Mouse (Mus musculus): Measurements from ENCODE around the gene Tmem177. TPM values are rescaled to one million over a fixed set of nuclear protein-coding genes. Genes with fewer than 3 reads are reported as not detected.

The Tmem177 gene
- polyA plus RNA-seq, 1 experiment from 2014 or later = 4.2 TPM

- H3K27me3 ChIP-seq (ENCODE audit: control insufficient read depth, insufficient read depth, low read length) = no peaks in the 10 kb centered on the region
- H3K27ac ChIP-seq (replicated peaks) = no peak overlapping the region
These were observed 5.7 kb downstream of the Tmem177 start for GRCm38 (mm10) chr1:119907206-119907748.

GRCm38 (mm10) chr1:119903231-119903620 lies 9.8 kb downstream of the Tmem177 start:
- Histone ChIP-seq H3K27me3 (ENCODE audit: control insufficient read depth, insufficient read depth, low read length) (no peaks in the 10 kb centered on the region), H3K4me3 (ENCODE audit: low read depth, low read length) (no peak overlapping the region), H3K9ac (ENCODE audit: low read length) (no peak overlapping the region), H3K27ac (replicated peaks) (no peak overlapping the region), H3K4me2 (replicated peaks; ENCODE audit: low read depth) (no peak overlapping the region), H3K4me1 (replicated peaks; ENCODE audit: control insufficient read depth, insufficient read depth) (no peaks in the 10 kb centered on the region), H3K36me3 (ENCODE audit: control insufficient read depth, insufficient read depth, low read length) (no peaks in the 10 kb centered on the region), H3K9me3 (ENCODE audit: control insufficient read depth, low read length) (no peaks in the 10 kb centered on the region)
- 73% methylated on average over 6 of the region's 6 CpGs for WGBS
- ATAC-seq (ENCODE audit: low FRiP score, low TSS enrichment) = no peak
- TF ChIP-seq EP300 (optimal IDR thresholded peaks at IDR 0.05) (no peak), CTCF (IDR thresholded peaks at IDR 0.05; ENCODE audit: low read depth) (no peak)
- no peak for DNase-seq (ENCODE audit: low spot score)

More at GRCm38 (mm10) chr1:119907206-119907748, 5.7 kb downstream of the Tmem177 start:
- Histone ChIP-seq H3K9me3 (ENCODE audit: control insufficient read depth, low read length) (no peaks in the 10 kb centered on the region), H3K4me1 (replicated peaks; ENCODE audit: control insufficient read depth, insufficient read depth) (no peaks in the 10 kb centered on the region), H3K4me2 (replicated peaks; ENCODE audit: low read depth) (no peak overlapping the region), H3K4me3 (ENCODE audit: low read depth, low read length) (no peak overlapping the region), H3K36me3 (ENCODE audit: control insufficient read depth, insufficient read depth, low read length) (peaks cover 7% of the 10 kb centered on the region; the same call in 1 of the 2 replicates), H3K9ac (ENCODE audit: low read length) (no peak overlapping the region)
- DNase-seq (ENCODE audit: low spot score) (peak; percentile 23), ATAC-seq (ENCODE audit: low FRiP score, low TSS enrichment) (no peak)
- TF ChIP-seq EP300 (optimal IDR thresholded peaks at IDR 0.05) (no peak), CTCF (IDR thresholded peaks at IDR 0.05; ENCODE audit: low read depth) (no peak)
- 41% methylated on average over 2 of the region's 2 CpGs for whole genome bisulfite sequencing

- no peak for ATAC-seq (ENCODE audit: low FRiP score, low TSS enrichment)
- H3K9me3 ChIP-seq (ENCODE audit: control insufficient read depth, low read length) = no peaks in the 10 kb centered on the region
- H3K4me2 ChIP-seq (replicated peaks; ENCODE audit: low read depth) = no peak overlapping the region
- H3K27me3 ChIP-seq (ENCODE audit: control insufficient read depth, insufficient read depth, low read length) = no peaks in the 10 kb centered on the region
- TF ChIP-seq EP300 (optimal IDR thresholded peaks at IDR 0.05) = no peak
- no peak for TF ChIP-seq CTCF (IDR thresholded peaks at IDR 0.05; ENCODE audit: low read depth)
- no peak overlapping the region for H3K4me3 ChIP-seq (ENCODE audit: low read depth, low read length)
- DNase-seq (ENCODE audit: low spot score) = no peak
- no peaks in the 10 kb centered on the region for H3K4me1 ChIP-seq (replicated peaks; ENCODE audit: control insufficient read depth, insufficient read depth)
- no peak overlapping the region for H3K27ac ChIP-seq (replicated peaks)
- 61% methylated on average over 8 of the region's 8 CpGs for WGBS
- no peak overlapping the region for H3K9ac ChIP-seq (ENCODE audit: low read length)
- H3K36me3 ChIP-seq (ENCODE audit: control insufficient read depth, insufficient read depth, low read length) = no peaks in the 10 kb centered on the region
These were observed 10.3 kb downstream of the Tmem177 start for GRCm38 (mm10) chr1:119902551-119903230.

- no peak overlapping the region for H3K9ac ChIP-seq (ENCODE audit: low read length)
- no peaks in the 10 kb centered on the region for H3K27me3 ChIP-seq (ENCODE audit: control insufficient read depth, insufficient read depth, low read length)
- no peak for ATAC-seq (ENCODE audit: low FRiP score, low TSS enrichment)
- H3K9me3 ChIP-seq (ENCODE audit: control insufficient read depth, low read length) = no peaks in the 10 kb centered on the region
- H3K4me2 ChIP-seq (replicated peaks; ENCODE audit: low read depth) = no peak overlapping the region
- no peak overlapping the region for H3K4me3 ChIP-seq (ENCODE audit: low read depth, low read length)
- H3K36me3 ChIP-seq (ENCODE audit: control insufficient read depth, insufficient read depth, low read length) = no peaks in the 10 kb centered on the region
- DNase-seq (ENCODE audit: low spot score) = no peak
- 64% methylated on average over 11 of the region's 11 CpGs for WGBS
- no peak for TF ChIP-seq EP300 (optimal IDR thresholded peaks at IDR 0.05)
- no peak for TF ChIP-seq CTCF (IDR thresholded peaks at IDR 0.05; ENCODE audit: low read depth)
- H3K27ac ChIP-seq (replicated peaks) = no peak overlapping the region
- H3K4me1 ChIP-seq (replicated peaks; ENCODE audit: control insufficient read depth, insufficient read depth) = no peaks in the 10 kb centered on the region
These were observed 13.5 kb downstream of the Tmem177 start for GRCm38 (mm10) chr1:119899195-119900123.

GRCm38 (mm10) chr1:119894936-119895335 lies 18.1 kb downstream of the Tmem177 start:
- no peak overlapping the region for H3K9ac ChIP-seq (ENCODE audit: low read length)
- TF ChIP-seq CTCF (IDR thresholded peaks at IDR 0.05; ENCODE audit: low read depth) (peak; percentile 91), EP300 (optimal IDR thresholded peaks at IDR 0.05) (no peak)
- no peak overlapping the region for H3K4me2 ChIP-seq (replicated peaks; ENCODE audit: low read depth)
- 32% methylated on average over 6 of the region's 6 CpGs for WGBS
- no peak overlapping the region for H3K4me3 ChIP-seq (ENCODE audit: low read depth, low read length)
- ATAC-seq (ENCODE audit: low FRiP score, low TSS enrichment) (peak; percentile 45), DNase-seq (ENCODE audit: low spot score) (peak; percentile 78)
- no peaks in the 10 kb centered on the region for H3K36me3 ChIP-seq (ENCODE audit: control insufficient read depth, insufficient read depth, low read length)
- no peaks in the 10 kb centered on the region for H3K27me3 ChIP-seq (ENCODE audit: control insufficient read depth, insufficient read depth, low read length)
- H3K4me1 ChIP-seq (replicated peaks; ENCODE audit: control insufficient read depth, insufficient read depth) = no peaks in the 10 kb centered on the region
- H3K27ac ChIP-seq (replicated peaks) = no peak overlapping the region
- H3K9me3 ChIP-seq (ENCODE audit: control insufficient read depth, low read length) = no peaks in the 10 kb centered on the region
